Mouse (Mus musculus) CD4-positive, CD25-positive, alpha-beta regulatory T cell (primary cell): ENCODE data around the gene Mrgpra6. TPM values are rescaled to one million over a fixed set of nuclear protein-coding genes. Genes with fewer than 3 reads are reported as not detected.

Experiments used
- polyA plus RNA-seq: library from polyadenylated mRNA; unstranded; fragments of 100-300 nt; shearing (Covaris generic); gene quantifications from one replicate; pipeline ENCODE4 v1.2.1, GENCODE M21; 2017

Gene Mrgpra6
- polyA plus RNA-seq = not detected

GRCm38 (mm10) chr7:47204830-47205229 lies at the start of gene Mrgpra6:
Gene Mrgpra6 (minus strand): TSS chr7:47204920.

GRCm38 (mm10) chr7:47252770-47253169 lies 48.0 kb upstream of the Mrgpra6 start, which contains the start of gene Mrgpra9:
Gene Mrgpra9 (minus strand): TSS chr7:47252848.

Other genes starting within 250 kb of the Mrgpra6 start
- gene Uevld, start 246.4 kb downstream of the Mrgpra6 start, polyA plus RNA-seq = 6.9 TPM
- gene Gm9999, start 221.3 kb downstream of the Mrgpra6 start, polyA plus RNA-seq = not detected
- 44.9 TPM for gene Spty2d1, start 196.5 kb downstream of the Mrgpra6 start, polyA plus RNA-seq
- gene Tmem86a, start 154.3 kb downstream of the Mrgpra6 start, polyA plus RNA-seq = 4.0 TPM
- 8.6 TPM for gene Ptpn5, start 71.2 kb downstream of the Mrgpra6 start, polyA plus RNA-seq
- gene Mrgpra9, start 47.9 kb upstream of the Mrgpra6 start, polyA plus RNA-seq = not detected
- gene Mrgpra1, start 149.3 kb upstream of the Mrgpra6 start, polyA plus RNA-seq = not detected
- gene Mrgpra2a, start 247.2 kb upstream of the Mrgpra6 start, polyA plus RNA-seq = not detected